Mouse (Mus musculus): ENCODE measurements around the gene Slc35c1.

DNA sequence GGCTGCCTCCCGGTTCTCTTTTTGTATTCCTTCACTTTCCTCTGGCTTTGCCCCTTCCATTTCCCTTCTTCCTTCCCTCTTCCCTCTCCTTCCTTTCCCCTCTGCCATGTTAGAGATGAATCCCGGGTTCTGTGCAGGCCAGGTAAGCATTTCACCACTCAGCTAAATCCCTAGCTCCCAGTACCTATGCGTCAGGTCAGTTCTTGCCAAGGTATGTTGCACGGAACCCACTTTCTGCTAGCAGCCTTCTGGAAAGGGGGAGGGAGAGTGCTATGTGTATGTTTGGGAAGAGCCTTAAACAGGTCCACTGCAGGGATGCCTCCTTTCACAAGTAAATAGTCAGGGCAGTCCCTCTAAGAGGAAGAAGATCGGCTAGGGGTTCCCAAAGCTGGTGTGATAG, 36.8 kb upstream of the Slc35c1 start:
- TF ChIP-seq POLR2A (IDR thresholded peaks at IDR 0.05; ENCODE audit: low read depth, low read length) (no peak), CTCF (IDR thresholded peaks at IDR 0.05; ENCODE audit: extremely low read depth, insufficient read depth, insufficient read length, insufficient replicate concordance) (no peak)
